Mouse (Mus musculus) retina, adult 2 months (tissue): ENCODE measurements around the gene Plcb1.

Experiments used
- DNase-seq: peaks from one replicate; pipeline ENCODE4 v3.0.0-alpha.2; 2012; ENCODE audit warnings: low read depth, low spot score

Plcb1 gene

GRCm38 (mm10) chr2:134838185-134838584, 52.3 kb downstream of the Plcb1 start:
- DNase-seq, result no peak

GRCm38 (mm10) chr2:134838888-134839287, 53.0 kb downstream of the Plcb1 start:
- DNase-seq, result no peak

GRCm38 (mm10) chr2:134842883-134843282, 57.0 kb downstream of the Plcb1 start:
- DNase-seq, result no peak

GRCm38 (mm10) chr2:134844391-134845238, 58.7 kb downstream of the Plcb1 start:
- DNase-seq, result no peak

GRCm38 (mm10) chr2:134845239-134845738, 59.4 kb downstream of the Plcb1 start:
- no peak for DNase-seq

GRCm38 (mm10) chr2:134846555-134846954, 60.7 kb downstream of the Plcb1 start:
- no peak for DNase-seq

- DNase-seq, result no peak
Measured at GRCm38 (mm10) chr2:134851189-134852171, 65.6 kb downstream of the Plcb1 start.

GRCm38 (mm10) chr2:134856239-134856638, 70.4 kb downstream of the Plcb1 start:
- no peak for DNase-seq

- no peak for DNase-seq
Measured at GRCm38 (mm10) chr2:134856691-134857090, 70.8 kb downstream of the Plcb1 start.

GRCm38 (mm10) chr2:134864985-134865645, 79.2 kb downstream of the Plcb1 start:
- no peak for DNase-seq

- no peak for DNase-seq
Measured at GRCm38 (mm10) chr2:134867381-134867780, 81.5 kb downstream of the Plcb1 start.

- DNase-seq, result no peak
Measured at GRCm38 (mm10) chr2:134871692-134872489, 86.0 kb downstream of the Plcb1 start.

GRCm38 (mm10) chr2:134872490-134872781, 86.6 kb downstream of the Plcb1 start:
- DNase-seq, result no peak

GRCm38 (mm10) chr2:134877148-134877547, 91.3 kb downstream of the Plcb1 start:
- no peak for DNase-seq

GRCm38 (mm10) chr2:134891207-134891606, 105.3 kb downstream of the Plcb1 start:
- no peak for DNase-seq

- no peak for DNase-seq
Measured at GRCm38 (mm10) chr2:134894776-134895175, 108.9 kb downstream of the Plcb1 start.

- no peak for DNase-seq
Measured at GRCm38 (mm10) chr2:134896196-134896595, 110.3 kb downstream of the Plcb1 start.

- DNase-seq, result no peak
Measured at GRCm38 (mm10) chr2:134897083-134897482, 111.2 kb downstream of the Plcb1 start.

- DNase-seq, result no peak
Measured at GRCm38 (mm10) chr2:134901521-134901920, 115.7 kb downstream of the Plcb1 start.

- DNase-seq, result no peak
Measured at GRCm38 (mm10) chr2:134910882-134911281, 125.0 kb downstream of the Plcb1 start.

- DNase-seq, result no peak
Measured at GRCm38 (mm10) chr2:134911360-134911759, 125.5 kb downstream of the Plcb1 start.
